Mouse (Mus musculus) MEL (cell line): ENCODE measurements at regions not wholly inside any gene's neighbourhood (a gene's known extent, or its start where the extent isn't known, plus 50 kb on each side); places are given as distances from the start of the nearest gene placed in this dataset.

Source experiments
- DNase-seq: peaks from one replicate; pipeline ENCODE4 v3.0.0; 2011; ENCODE audit warnings: low read depth, low spot score
- H3K27ac ChIP-seq: 2 replicates; pipeline ENCODE4 v1.5.1; 2012; ENCODE audit warnings: low read depth, mild to moderate bottlenecking, control low read depth, low read length, moderate library complexity; ENCODE audit not compliant: control insufficient read depth
- H3K27me3 ChIP-seq, 2 experiments: fragments of 150-350 bp in 1 of 2; sonication (generic) in 1 of 2; 2 replicates each; pipeline ENCODE4 v1.6.1; 2012; ENCODE audit warnings: low read length in 2 of 2, mild to moderate bottlenecking in 2 of 2, improper control_type of control experiment in 1 of 2, moderate library complexity in 1 of 2; ENCODE audit not compliant: insufficient read depth in 2 of 2, control insufficient read depth in 1 of 2
- H3K36me3 ChIP-seq, 2 experiments: 2 replicates each; pipeline ENCODE4 v1.6.1; 2012 to 2014; ENCODE audit warnings: low read length in 2 of 2, improper control_type of control experiment in 1 of 2, inconsistent platforms in 1 of 2, mild to moderate bottlenecking in 1 of 2; ENCODE audit not compliant: insufficient read depth in 2 of 2, control insufficient read depth in 1 of 2
- H3K4me1 ChIP-seq, 2 experiments: fragments of 150-350 bp in 1 of 2; sonication (generic) in 1 of 2; 2 replicates each; pipeline ENCODE4 v1.6.1; 2012; ENCODE audit warnings: low read length in 2 of 2, improper control_type of control experiment in 1 of 2, mild to moderate bottlenecking in 1 of 2; ENCODE audit not compliant: insufficient read depth in 2 of 2, control insufficient read depth in 1 of 2
- H3K4me3 ChIP-seq, 2 experiments: fragments of 150-350 bp in 1 of 2; sonication (generic) in 1 of 2; 2 replicates each; pipeline ENCODE4 v1.5.1; 2012; ENCODE audit warnings: low read depth in 2 of 2, low read length in 2 of 2, mild to moderate bottlenecking in 2 of 2, moderate library complexity in 2 of 2, control low read depth in 1 of 2, improper control_type of control experiment in 1 of 2; ENCODE audit not compliant: control insufficient read depth in 1 of 2, insufficient read depth in 1 of 2
- H3K79me2 ChIP-seq: 2 replicates; pipeline ENCODE4 v1.6.1; 2012; ENCODE audit warnings: mild to moderate bottlenecking, low read length, moderate library complexity; ENCODE audit not compliant: control insufficient read depth, poor library complexity, insufficient read depth
- H3K9ac ChIP-seq: 2 replicates; pipeline ENCODE4 v1.6.1; 2012; ENCODE audit warnings: low read depth, mild to moderate bottlenecking, control low read depth, low read length, moderate library complexity; ENCODE audit not compliant: control insufficient read depth, poor library complexity, severe bottlenecking
- H3K9me3 ChIP-seq: fragments of 150-350 bp; sonication (generic); replicated peaks from 2 replicates; pipeline ENCODE4 v1.6.1; 2012; ENCODE audit warnings: mild to moderate bottlenecking, low read length, improper control_type of control experiment, moderate library complexity; ENCODE audit not compliant: insufficient read depth
- CHD1 ChIP-seq: IDR thresholded peaks from 2 replicates; pipeline ENCODE4 v1.6.1; 2012; ENCODE audit warnings: low read depth, mild to moderate bottlenecking, inconsistent platforms, low read length, improper control_type of control experiment
- CHD2 ChIP-seq: IDR thresholded peaks from 2 replicates; pipeline ENCODE4 v1.6.1; 2011; ENCODE audit warnings: low read length, improper control_type of control experiment
- E2F4 ChIP-seq: IDR thresholded peaks from 2 replicates; pipeline ENCODE4 v1.6.1; 2011; ENCODE audit warnings: low read depth, low read length, improper control_type of control experiment, borderline replicate concordance
- ETS1 ChIP-seq: IDR thresholded peaks from 2 replicates; pipeline ENCODE4 v1.6.1; 2012; ENCODE audit warnings: low read depth, mild to moderate bottlenecking, inconsistent platforms, low read length, improper control_type of control experiment, moderate library complexity
- GABPA ChIP-seq: IDR thresholded peaks from 2 replicates; pipeline ENCODE4 v1.6.1; 2012; ENCODE audit warnings: low read depth, mild to moderate bottlenecking, inconsistent platforms, low read length, improper control_type of control experiment, moderate library complexity
- HCFC1 ChIP-seq: IDR thresholded peaks from 2 replicates; pipeline ENCODE4 v1.6.1; 2012; ENCODE audit warnings: low read depth, mild to moderate bottlenecking, inconsistent platforms, low read length, improper control_type of control experiment, moderate library complexity
- JUND ChIP-seq: IDR thresholded peaks from 2 replicates; pipeline ENCODE4 v1.6.1; 2011; ENCODE audit warnings: low read depth, mild to moderate bottlenecking, improper control_type of control experiment, low read length
- MAFK ChIP-seq: IDR thresholded peaks from 2 replicates; pipeline ENCODE4 v1.6.1; 2011; ENCODE audit warnings: low read depth, mild to moderate bottlenecking, low read length, improper control_type of control experiment, borderline replicate concordance
- MAZ ChIP-seq: IDR thresholded peaks from 2 replicates; pipeline ENCODE4 v1.6.1; 2012; ENCODE audit warnings: low read depth, mild to moderate bottlenecking, inconsistent platforms, low read length, improper control_type of control experiment
- MYB ChIP-seq: IDR thresholded peaks from 2 replicates; pipeline ENCODE4 v1.6.1; 2011; ENCODE audit warnings: mild to moderate bottlenecking, low read depth, low read length, improper control_type of control experiment
- MYC ChIP-seq: IDR thresholded peaks from 2 replicates; pipeline ENCODE4 v1.6.1; 2011; ENCODE audit warnings: low read depth, mild to moderate bottlenecking, low read length, improper control_type of control experiment, moderate library complexity
- NELFE ChIP-seq: IDR thresholded peaks from 2 replicates; pipeline ENCODE4 v1.6.1; 2011; ENCODE audit warnings: low read depth, low read length, improper control_type of control experiment
- NRF1 ChIP-seq: IDR thresholded peaks from 2 replicates; pipeline ENCODE4 v1.6.1; 2014; ENCODE audit warnings: low read depth, mild to moderate bottlenecking, inconsistent platforms, low read length, improper control_type of control experiment, moderate library complexity; ENCODE audit not compliant: poor library complexity, insufficient read depth, severe bottlenecking
- RAD21 ChIP-seq: IDR thresholded peaks from 2 replicates; pipeline ENCODE4 v1.6.1; 2011; ENCODE audit warnings: mild to moderate bottlenecking, low read depth, low read length, improper control_type of control experiment
- RCOR1 ChIP-seq: IDR thresholded peaks from 2 replicates; pipeline ENCODE4 v1.6.1; 2012; ENCODE audit warnings: low read depth, mild to moderate bottlenecking, inconsistent platforms, low read length, improper control_type of control experiment
- SIN3A ChIP-seq: IDR thresholded peaks from 2 replicates; pipeline ENCODE4 v1.6.1; 2012; ENCODE audit warnings: low read length, improper control_type of control experiment, inconsistent platforms
- SMC3 ChIP-seq: IDR thresholded peaks from 2 replicates; pipeline ENCODE4 v1.6.1; 2011; ENCODE audit warnings: low read depth, low read length, improper control_type of control experiment
- TCF12 ChIP-seq: IDR thresholded peaks from 2 replicates; pipeline ENCODE4 v1.6.1; 2014; ENCODE audit warnings: low read depth, mild to moderate bottlenecking, inconsistent platforms, low read length, improper control_type of control experiment, moderate library complexity
- ZC3H11A ChIP-seq: IDR thresholded peaks from 2 replicates; pipeline ENCODE4 v1.6.1; 2012; ENCODE audit warnings: low read depth, mild to moderate bottlenecking, inconsistent platforms, low read length, improper control_type of control experiment
- ZKSCAN1 ChIP-seq: IDR thresholded peaks from 2 replicates; pipeline ENCODE4 v1.6.1; 2012; ENCODE audit warnings: low read depth, mild to moderate bottlenecking, inconsistent platforms, low read length, improper control_type of control experiment, moderate library complexity
- ZMIZ1 ChIP-seq: IDR thresholded peaks from 2 replicates; pipeline ENCODE4 v1.6.1; 2012; ENCODE audit warnings: low read depth, mild to moderate bottlenecking, inconsistent platforms, low read length, improper control_type of control experiment, moderate library complexity

GRCm38 (mm10) chr12:110112051-110112722, 166.7 kb upstream of the Dio3 start:
- TF ChIP-seq GABPA = no peak
- no peak for TF ChIP-seq ZKSCAN1
- no peak for TF ChIP-seq ETS1
- no peak for TF ChIP-seq TCF12
- no peak for TF ChIP-seq CHD1
- no peak for TF ChIP-seq SIN3A
- TF ChIP-seq MAZ = no peak
- TF ChIP-seq RCOR1 = no peak
- TF ChIP-seq MYB = no peak
- no peak for TF ChIP-seq SMC3
- TF ChIP-seq E2F4 = no peak
- no peak for TF ChIP-seq HCFC1
- TF ChIP-seq ZC3H11A = no peak
- no peak for TF ChIP-seq ZMIZ1
- no peak for TF ChIP-seq JUND
- TF ChIP-seq NRF1 = no peak
- no peak for TF ChIP-seq NELFE
- no peak for TF ChIP-seq CHD2
- Histone ChIP-seq H3K27ac (no peak overlapping the region), H3K36me3 (no peaks in the 10 kb centered on the region), H3K9me3 (no peaks in the 10 kb centered on the region), H3K79me2 (no peaks in the 10 kb centered on the region), H3K9ac (no peak overlapping the region), H3K4me1 (no peaks in the 10 kb centered on the region), H3K27me3 (no peaks in the 10 kb centered on the region), H3K4me3 (no peak overlapping the region)
- no peak for DNase-seq

- Histone ChIP-seq H3K9ac (no peak overlapping the region), H3K79me2 (no peaks in the 10 kb centered on the region), H3K36me3 (no peaks in the 10 kb centered on the region), H3K9me3 (no peaks in the 10 kb centered on the region), H3K27me3 (no peaks in the 10 kb centered on the region), H3K27ac (no peak overlapping the region), H3K4me1 (no peaks in the 10 kb centered on the region), H3K4me3 (no peak overlapping the region)
- no peak for DNase-seq
- TF ChIP-seq MYC (no peak), RAD21 (no peak), SMC3 (no peak), MAFK (no peak)
Measured at GRCm38 (mm10) chr12:110112723-110113105, 166.2 kb upstream of the Dio3 start.
